Mouse (Mus musculus) ES-Bruce4 (cell line): Measurements from ENCODE around the gene Otog.

ENCODE experiments used
- CTCF ChIP-seq: IDR thresholded peaks from one replicate; pipeline ENCODE4 v1.8.1; 2011; ENCODE audit warnings: low read depth, low read length
- EP300 ChIP-seq: IDR thresholded peaks from 2 replicates; pipeline ENCODE4 v1.6.1; 2011; ENCODE audit warnings: low read depth, low read length; ENCODE audit not compliant: insufficient read depth
- POLR2A ChIP-seq: IDR thresholded peaks from one replicate; pipeline ENCODE4 v1.8.1; 2011; ENCODE audit warnings: low read length; ENCODE audit not compliant: insufficient read depth

DNA sequence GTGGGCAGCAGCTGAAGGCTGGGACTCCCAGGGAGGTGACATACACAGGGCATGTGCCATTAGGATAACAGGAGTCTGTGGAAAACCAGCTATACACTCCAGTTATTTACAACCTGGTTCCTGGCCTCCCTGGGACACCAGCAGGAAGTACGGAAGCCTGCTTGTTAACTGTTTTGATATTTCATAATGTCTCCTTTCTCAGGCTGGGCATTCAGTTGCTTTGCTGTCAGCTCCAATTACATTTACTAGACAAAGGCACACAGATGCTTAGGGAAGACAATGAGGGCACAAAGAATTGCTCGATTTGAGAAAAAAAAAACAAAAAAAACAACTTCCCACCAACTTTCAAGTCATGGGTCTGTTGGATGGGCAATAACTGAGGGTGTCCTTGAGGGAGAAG, 24.3 kb upstream of the Otog start:
- TF ChIP-seq CTCF (no peak), POLR2A (no peak), EP300 (no peak)
